In the genomic region with DNA sequence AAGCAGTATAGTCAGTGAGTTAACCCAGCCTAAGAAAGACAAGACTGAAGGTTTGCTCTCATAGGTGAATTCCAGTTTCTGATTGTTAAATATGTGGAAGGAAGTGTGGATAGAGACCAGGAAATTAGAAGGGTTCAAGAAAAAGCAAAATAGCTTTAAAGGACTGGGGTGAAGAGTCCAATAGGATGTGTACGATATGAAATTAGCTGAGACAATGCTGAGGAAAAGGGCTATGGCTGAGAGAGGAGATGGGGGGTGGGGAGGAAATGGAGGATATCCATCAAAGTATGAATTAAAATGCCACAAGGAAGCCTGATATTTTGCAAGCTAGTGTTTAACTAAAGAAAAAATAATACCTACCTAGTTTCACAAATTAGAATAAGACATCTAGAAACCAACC, we compare ENCODE assay signal across 24 mouse cellular contexts.
DNase-seq lines count a peak whose midpoint lies in the region; ATAC-seq and TF ChIP-seq lines count a peak whose summit lies in the region.
"Had no signal": no experiment of that assay in that cellular context is flagged by ENCODE, and none has a peak within 500 bp of the region (broad histone marks: within the 10 kb centered on the region; RNA-seq: fewer than 3 reads in every experiment).

No protein-coding gene starts in this region.

- no peak overlapping the region for H3K4me3 ChIP-seq in liver, postnatal 0 days (ENCODE audit: low read depth, low read length)
- H3K4me3 ChIP-seq in lung, postnatal 0 days (ENCODE audit: low read depth, low read length): no peak overlapping the region
- H3K4me3 ChIP-seq: embryonic facial prominence, embryonic 12.5 days; embryonic facial prominence, embryonic 15.5 days; gastrocnemius, adult 2 months; heart, embryonic 13.5 days had no signal

- no peaks in the 10 kb centered on the region for H3K9me3 ChIP-seq in liver, postnatal 0 days (ENCODE audit: low read length)
- no peaks in the 10 kb centered on the region for H3K9me3 ChIP-seq in lung, postnatal 0 days (ENCODE audit: low read length)
- H3K9me3 ChIP-seq: embryonic facial prominence, embryonic 12.5 days; embryonic facial prominence, embryonic 15.5 days; heart, embryonic 13.5 days had no signal

- ATAC-seq in liver, postnatal 0 days: no peak
- ATAC-seq in lung, postnatal 0 days: no peak
- ATAC-seq: CD4-positive, CD25-positive, alpha-beta regulatory T cell, adult 4 months; forebrain, embryonic 14.5 days; forebrain, postnatal 0 days had no signal

- DNase-seq in kidney, adult 9 months: peak; percentile 14
- DNase-seq in kidney, adult 8-10 months: no peak
- DNase-seq in liver, postnatal 0 days: no peak
- DNase-seq in liver: no peak
- peak; percentile 15 for DNase-seq in lung, postnatal 0 days (ENCODE audit: low spot score)
- no peak for DNase-seq in lung, postnatal 14 days
- DNase-seq: adrenal gland, adult 2 months; adrenal gland, postnatal 14 days; cerebellum, adult 11 months; cerebellum, adult 2 months; cerebellum, adult 9-11 months; cerebellum, postnatal 25 days; forebrain, postnatal 0 days; gastrocnemius, adult 2 months; gastrocnemius, postnatal 14 days; heart, adult 11 months; heart, postnatal 14 days; heart, postnatal 4 days had no signal

- H3K4me1 ChIP-seq in liver, postnatal 0 days (ENCODE audit: insufficient read depth): no peaks in the 10 kb centered on the region
- H3K4me1 ChIP-seq in lung, postnatal 0 days (ENCODE audit: insufficient read depth, low read depth, low read length): no peaks in the 10 kb centered on the region
- H3K4me1 ChIP-seq: embryonic facial prominence, embryonic 12.5 days; embryonic facial prominence, embryonic 15.5 days had no signal

- H3K27me3 ChIP-seq in liver, postnatal 0 days (ENCODE audit: insufficient read depth, low read length): no peaks in the 10 kb centered on the region
- H3K27me3 ChIP-seq in lung, postnatal 0 days (replicated peaks; ENCODE audit: insufficient read depth, low read length): no peaks in the 10 kb centered on the region
- H3K27me3 ChIP-seq: embryonic facial prominence, embryonic 12.5 days; embryonic facial prominence, embryonic 15.5 days; heart, embryonic 13.5 days had no signal

- TF ChIP-seq CTCF in liver, postnatal 0 days (IDR thresholded peaks at IDR 0.05; ENCODE audit: low read depth): no peak
- TF ChIP-seq CTCF in lung, postnatal 0 days (IDR thresholded peaks at IDR 0.05): no peak

- TF ChIP-seq EP300 in liver, postnatal 0 days (IDR thresholded peaks at IDR 0.05; ENCODE audit: low read depth): 0 out of 2 replicates have a peak, but pooled peaks have one; percentile 13
- peak; percentile 19; the same call in 1 of the 2 replicates for TF ChIP-seq EP300 in lung, postnatal 0 days (IDR thresholded peaks at IDR 0.05)

- no peak overlapping the region for H3K4me2 ChIP-seq in liver, postnatal 0 days (ENCODE audit: low read depth, low read length)
- no peak overlapping the region for H3K4me2 ChIP-seq in lung, postnatal 0 days (replicated peaks; ENCODE audit: low read depth, low read length)
- H3K4me2 ChIP-seq: embryonic facial prominence, embryonic 12.5 days; embryonic facial prominence, embryonic 15.5 days; heart, embryonic 13.5 days; hindbrain, embryonic 14.5 days had no signal

- 80% methylated on average over 1 of the region's 1 CpGs for WGBS in liver, postnatal 0 days (ENCODE audit: insufficient replicate concordance)
- 60% methylated on average over 1 of the region's 1 CpGs for WGBS in lung, postnatal 0 days

- H3K27ac ChIP-seq in liver, postnatal 0 days (ENCODE audit: low read depth): no peak overlapping the region
- no peak overlapping the region for H3K27ac ChIP-seq in lung, postnatal 0 days (ENCODE audit: low read length)
- H3K27ac ChIP-seq: embryonic facial prominence, embryonic 12.5 days; embryonic facial prominence, embryonic 15.5 days; heart, embryonic 13.5 days; hindbrain, embryonic 14.5 days had no signal

- no peak overlapping the region for H3K9ac ChIP-seq in liver, postnatal 0 days (replicated peaks)
- H3K9ac ChIP-seq in lung, postnatal 0 days (replicated peaks; ENCODE audit: low read depth): no peak overlapping the region
- H3K9ac ChIP-seq: embryonic facial prominence, embryonic 12.5 days; embryonic facial prominence, embryonic 15.5 days; forebrain, postnatal 0 days; heart, embryonic 13.5 days; hindbrain, embryonic 14.5 days had no signal

- no peaks in the 10 kb centered on the region for H3K36me3 ChIP-seq in liver, postnatal 0 days (replicated peaks; ENCODE audit: insufficient read depth, low read length)
- no peaks in the 10 kb centered on the region for H3K36me3 ChIP-seq in lung, postnatal 0 days (ENCODE audit: insufficient read depth, low read length)
- H3K36me3 ChIP-seq: embryonic facial prominence, embryonic 12.5 days; embryonic facial prominence, embryonic 15.5 days; heart, embryonic 13.5 days had no signal

Comparison
In these comparisons a context has a peak if more than half of its experiments do, and no peak if none do; other contexts are left out.
1. DNase-seq: peak in kidney, adult 9 months (single experiment) and lung, postnatal 0 days (single experiment); none in kidney, adult 8-10 months (0 of 2), liver, postnatal 0 days (single experiment), liver (single experiment) and lung, postnatal 14 days (single experiment).